Mouse (Mus musculus) bone marrow, adult 2 months (tissue): ENCODE measurements around the gene Muc13. TPM values are rescaled to one million over a fixed set of nuclear protein-coding genes. Genes with fewer than 3 reads are reported as not detected.

Experiments used
- H3K27ac ChIP-seq: fragments of 200-500 bp; 2 replicates; pipeline ENCODE4 v1.5.1; 2012; ENCODE audit warnings: low read depth, mild to moderate bottlenecking, control low read depth, inconsistent platforms, low read length; ENCODE audit not compliant: control insufficient read depth, poor library complexity, insufficient read depth
- H3K4me1 ChIP-seq: fragments of 200-500 bp; 2 replicates; pipeline ENCODE4 v1.6.1; 2011; ENCODE audit warnings: low read length; ENCODE audit not compliant: control insufficient read depth, insufficient read depth
- H3K4me3 ChIP-seq: fragments of 200-500 bp; replicated peaks from 2 replicates; pipeline ENCODE3; 2011; ENCODE audit warnings: mild to moderate bottlenecking, low read depth, low read length, control low read depth; ENCODE audit not compliant: control insufficient read depth
- CTCF ChIP-seq: fragments of 200-500 bp; IDR thresholded peaks from 2 replicates; pipeline ENCODE4 v1.5.1; 2011; ENCODE audit warnings: low read length, control low read depth; ENCODE audit not compliant: control insufficient read depth, insufficient read depth
- POLR2A ChIP-seq: fragments of 200-500 bp; IDR thresholded peaks from 2 replicates; pipeline ENCODE4 v1.6.1; 2011; ENCODE audit warnings: low read depth, mild to moderate bottlenecking, control low read depth, low read length, borderline replicate concordance; ENCODE audit not compliant: control insufficient read depth
- WGBS: fragments of 180-500 bp; shearing (Covaris S2); methylation state at CpG from one replicate; pipeline ENCODE4 v1.1.7; 2018; 5-methylcytosine and 5-hydroxymethylcytosine counted together
- polyA plus RNA-seq: library from polyadenylated mRNA; stranded (reverse); fragments of >200 nt; gene quantifications from 2 replicates; pipeline ENCODE4 v1.2.4, GENCODE M21; 2011; ENCODE audit warnings: low replicate concordance; ENCODE audit not compliant: missing spikeins, insufficient read depth, insufficient read length

The Muc13 gene
- polyA plus RNA-seq, 1 experiment, result 6.4 TPM

- TF ChIP-seq POLR2A (no peak), CTCF (no peak)
- 37% methylated on average over 7 of the region's 7 CpGs for WGBS
- H3K4me3 ChIP-seq, result no peak overlapping the region
- no peak overlapping the region for H3K27ac ChIP-seq
- peaks cover 3% of the 10 kb centered on the region for H3K4me1 ChIP-seq
Observed at GRCm38 (mm10) chr16:33786657-33787390, 7.0 kb upstream of the Muc13 start.

GRCm38 (mm10) chr16:33795106-33795505 lies 1.3 kb downstream of the Muc13 start:
- TF ChIP-seq POLR2A (no peak), CTCF (no peak)
- peaks cover 5% of the 10 kb centered on the region for H3K4me1 ChIP-seq
- 8% methylated on average over 4 of the region's 4 CpGs for whole genome bisulfite sequencing

GRCm38 (mm10) chr16:33795887-33796286 lies 2.0 kb downstream of the Muc13 start:
- Histone ChIP-seq H3K27ac (peak overlapping the region; percentile 7; the same call in 1 of the 2 replicates), H3K4me1 (peaks cover 5% of the 10 kb centered on the region), H3K4me3 (no peak overlapping the region)
- no peak for TF ChIP-seq CTCF
- TF ChIP-seq POLR2A, result no peak
- 11% methylated on average over 6 of the region's 6 CpGs for WGBS

More at GRCm38 (mm10) chr16:33795106-33795505, 1.3 kb downstream of the Muc13 start:
- Histone ChIP-seq H3K4me3 (no peak overlapping the region), H3K27ac (no peak overlapping the region)

GRCm38 (mm10) chr16:33796756-33797155 lies 2.9 kb downstream of the Muc13 start:
- WGBS, result 22% methylated on average over 3 of the region's 3 CpGs
- Histone ChIP-seq H3K4me1 (peaks cover 5% of the 10 kb centered on the region), H3K4me3 (no peak overlapping the region), H3K27ac (no peak overlapping the region)
- TF ChIP-seq CTCF (no peak), POLR2A (no peak)

- peaks cover 3% of the 10 kb centered on the region for H3K4me1 ChIP-seq
- peak; percentile 36 for TF ChIP-seq CTCF
- TF ChIP-seq POLR2A, result no peak
- 20% methylated on average over 5 of the region's 5 CpGs for WGBS
- H3K4me3 ChIP-seq, result no peak overlapping the region
- no peak overlapping the region for H3K27ac ChIP-seq
Observed at GRCm38 (mm10) chr16:33797860-33798259, 4.0 kb downstream of the Muc13 start.

- Histone ChIP-seq H3K27ac (no peak overlapping the region), H3K4me1 (no peaks in the 10 kb centered on the region), H3K4me3 (no peak overlapping the region)
- TF ChIP-seq POLR2A (no peak), CTCF (peak; percentile 53)
- 65% methylated on average over 3 of the region's 3 CpGs for WGBS
Observed at GRCm38 (mm10) chr16:33810002-33810401, 16.2 kb downstream of the Muc13 start.

- no peak overlapping the region for H3K4me3 ChIP-seq
- 82% methylated on average over 7 of the region's 7 CpGs for WGBS
- H3K27ac ChIP-seq, result no peak overlapping the region
- TF ChIP-seq CTCF, result no peak
- TF ChIP-seq POLR2A, result no peak
- no peaks in the 10 kb centered on the region for H3K4me1 ChIP-seq
Observed at GRCm38 (mm10) chr16:33818413-33819165, 24.8 kb downstream of the Muc13 start.
